Mouse (Mus musculus) hindbrain, embryonic 14.5 days (tissue): ENCODE data around the gene Tubb3. TPM values are rescaled to one million over a fixed set of nuclear protein-coding genes. Genes with fewer than 3 reads are reported as not detected.
A peak's percentile ranks its signal among the peaks of the same experiment; 100 is the strongest.

Experiments
- ATAC-seq: fragments of 200-750 bp; cut with Nextera tagmentation; 2 replicates; pipeline ENCODE4 v1.8.0; 2017; ENCODE audit warnings: moderate number of reproducible peaks, mild to moderate bottlenecking, moderate TSS enrichment, moderate library complexity; ENCODE audit not compliant: low FRiP score
- DNase-seq: peaks from one replicate; pipeline ENCODE4 v3.0.0-alpha.2; 2015; ENCODE audit warnings: low spot score
- H3K27ac ChIP-seq: fragments of 300-500 bp; sonication (generic); 2 replicates; pipeline ENCODE4 v1.5.1; 2014; ENCODE audit warnings: mild to moderate bottlenecking, moderate library complexity
- H3K27me3 ChIP-seq: fragments of 300-500 bp; sonication (generic); 2 replicates; pipeline ENCODE4 v1.6.1; 2014; ENCODE audit warnings: mild to moderate bottlenecking, low read length, mixed read lengths; ENCODE audit not compliant: control insufficient read depth, insufficient read depth
- H3K36me3 ChIP-seq: fragments of 300-500 bp; sonication (generic); replicated peaks from 2 replicates; pipeline ENCODE4 v1.6.1; 2014; ENCODE audit not compliant: control insufficient read depth, insufficient read depth
- H3K4me1 ChIP-seq: fragments of 300-500 bp; sonication (generic); replicated peaks from 2 replicates; pipeline ENCODE4 v1.6.1; 2014; ENCODE audit warnings: antibody characterized with exemption, low read length, mixed read lengths; ENCODE audit not compliant: control insufficient read depth, insufficient read depth
- H3K4me2 ChIP-seq: fragments of 300-500 bp; sonication (generic); replicated peaks from 2 replicates; pipeline ENCODE4 v1.6.1; 2014; ENCODE audit warnings: mild to moderate bottlenecking, moderate library complexity
- H3K4me3 ChIP-seq: fragments of 300-500 bp; sonication (generic); replicated peaks from 2 replicates; pipeline ENCODE4 v1.5.1; 2014; ENCODE audit warnings: mild to moderate bottlenecking, low read length
- H3K9ac ChIP-seq: fragments of 300-500 bp; sonication (generic); 2 replicates; pipeline ENCODE4 v1.6.1; 2014
- H3K9me3 ChIP-seq: fragments of 300-500 bp; sonication (generic); 2 replicates; pipeline ENCODE4 v1.6.1; 2016; ENCODE audit warnings: low read length; ENCODE audit not compliant: control insufficient read depth
- WGBS: fragments of 180-500 bp; shearing (Covaris S2); extraction: QIAGEN DNeasy Blood & Tissue Kit; methylation state at CpG from one replicate; pipeline ENCODE4 v1.1.7; 2014; 5-methylcytosine and 5-hydroxymethylcytosine counted together
- polyA plus RNA-seq: library from polyadenylated mRNA; unstranded; fragments of >200 nt; fragmentation: Nextera tagmentation; extraction: Ambion mirVana; gene quantifications from 2 replicates; pipeline ENCODE4 v1.2.1, GENCODE M21; 2014

Tubb3 gene
- polyA plus RNA-seq, 1 experiment from 2014 or later, result 1,715 TPM

GRCm38 (mm10) chr8:123387801-123388200 lies 23.4 kb upstream of the Tubb3 start:
- Histone ChIP-seq H3K27me3 (no peaks in the 10 kb centered on the region), H3K9ac (no peak overlapping the region), H3K36me3 (peaks cover 99% of the 10 kb centered on the region), H3K27ac (no peak overlapping the region), H3K4me2 (no peak overlapping the region), H3K4me1 (no peaks in the 10 kb centered on the region), H3K4me3 (no peak overlapping the region), H3K9me3 (no peaks in the 10 kb centered on the region)
- ATAC-seq (no peak), DNase-seq (no peak)
- WGBS, result 93% methylated on average over 8 of the region's 8 CpGs

GRCm38 (mm10) chr8:123389026-123389425 lies 22.2 kb upstream of the Tubb3 start:
- WGBS, result 95% methylated on average over 7 of the region's 7 CpGs
- no peak overlapping the region for H3K4me3 ChIP-seq
- no peak for DNase-seq
- no peak overlapping the region for H3K4me2 ChIP-seq
- no peak overlapping the region for H3K27ac ChIP-seq
- H3K27me3 ChIP-seq, result no peaks in the 10 kb centered on the region
- H3K9me3 ChIP-seq, result no peaks in the 10 kb centered on the region
- no peak overlapping the region for H3K9ac ChIP-seq
- ATAC-seq, result no peak
- H3K4me1 ChIP-seq, result no peaks in the 10 kb centered on the region
- peaks cover 99% of the 10 kb centered on the region for H3K36me3 ChIP-seq

GRCm38 (mm10) chr8:123398308-123398707 lies 12.9 kb upstream of the Tubb3 start:
- Histone ChIP-seq H3K27ac (no peak overlapping the region), H3K36me3 (peaks cover 100% of the 10 kb centered on the region), H3K9me3 (no peaks in the 10 kb centered on the region), H3K9ac (no peak overlapping the region), H3K4me2 (no peak overlapping the region), H3K4me1 (no peaks in the 10 kb centered on the region), H3K4me3 (no peak overlapping the region), H3K27me3 (no peaks in the 10 kb centered on the region)
- ATAC-seq (no peak), DNase-seq (no peak)
- 94% methylated on average over 13 of the region's 13 CpGs for WGBS

- H3K4me1 ChIP-seq, result no peaks in the 10 kb centered on the region; the same call in 1 of the 2 replicates
- H3K9ac ChIP-seq, result no peak overlapping the region
- H3K4me2 ChIP-seq, result no peak overlapping the region
- no peaks in the 10 kb centered on the region for H3K27me3 ChIP-seq
- no peak overlapping the region for H3K27ac ChIP-seq
- 95% methylated on average over 9 of the region's 9 CpGs for WGBS
- H3K9me3 ChIP-seq, result no peaks in the 10 kb centered on the region
- peaks cover 66% of the 10 kb centered on the region for H3K36me3 ChIP-seq
- no peak overlapping the region for H3K4me3 ChIP-seq
- ATAC-seq (no peak), DNase-seq (no peak)
These were observed 9.3 kb upstream of the Tubb3 start for GRCm38 (mm10) chr8:123401936-123402335.

GRCm38 (mm10) chr8:123402730-123403326 lies 8.4 kb upstream of the Tubb3 start:
- H3K4me3 ChIP-seq, result no peak overlapping the region
- no peaks in the 10 kb centered on the region; the same call in 1 of the 2 replicates for H3K4me1 ChIP-seq
- no peak overlapping the region for H3K27ac ChIP-seq
- 88% methylated on average over 9 of the region's 9 CpGs for WGBS
- DNase-seq (no peak), ATAC-seq (no peak)
- no peaks in the 10 kb centered on the region for H3K27me3 ChIP-seq
- no peak overlapping the region for H3K9ac ChIP-seq
- H3K9me3 ChIP-seq, result no peaks in the 10 kb centered on the region
- H3K4me2 ChIP-seq, result no peak overlapping the region
- peaks cover 57% of the 10 kb centered on the region for H3K36me3 ChIP-seq

GRCm38 (mm10) chr8:123404521-123404920 lies 6.7 kb upstream of the Tubb3 start:
- Histone ChIP-seq H3K4me1 (peaks cover 6% of the 10 kb centered on the region), H3K9me3 (no peaks in the 10 kb centered on the region), H3K4me3 (no peak overlapping the region), H3K4me2 (no peak overlapping the region), H3K9ac (no peak overlapping the region), H3K27me3 (no peaks in the 10 kb centered on the region), H3K36me3 (peaks cover 40% of the 10 kb centered on the region), H3K27ac (no peak overlapping the region)
- DNase-seq (no peak), ATAC-seq (no peak)
- WGBS, result 41% methylated on average over 8 of the region's 8 CpGs

- H3K9ac ChIP-seq, result no peak within 1 kb of the TSS
- H3K4me1 ChIP-seq, result peaks cover 12% of the 10 kb centered on the region
- DNase-seq (peak; percentile 75), ATAC-seq (no peak)
- 14% methylated on average over 4 of the region's 4 CpGs for WGBS
- H3K36me3 ChIP-seq, result peaks cover 18% of the 10 kb centered on the region
- H3K27ac ChIP-seq, result no peak within 1 kb of the TSS
- H3K9me3 ChIP-seq, result no peaks in the 10 kb centered on the region
- no peaks in the 10 kb centered on the region for H3K27me3 ChIP-seq
- H3K4me3 ChIP-seq, result no peak within 1 kb of the TSS
- no peak within 1 kb of the TSS for H3K4me2 ChIP-seq
These were observed 4.4 kb upstream of the Tubb3 start, which contains the start of gene Mc1r for GRCm38 (mm10) chr8:123406786-123407185. TSS of gene Mc1r (plus strand) at chr8:123407107.

- H3K36me3 ChIP-seq, result peaks cover 10% of the 10 kb centered on the region
- no peaks in the 10 kb centered on the region for H3K9me3 ChIP-seq
- no peak for ATAC-seq
- H3K9ac ChIP-seq, result no peak overlapping the region
- 96% methylated on average over 13 of the region's 13 CpGs for WGBS
- no peak overlapping the region for H3K27ac ChIP-seq
- DNase-seq, result no peak
- H3K27me3 ChIP-seq, result no peaks in the 10 kb centered on the region
- H3K4me2 ChIP-seq, result no peak overlapping the region
- peaks cover 12% of the 10 kb centered on the region for H3K4me1 ChIP-seq
- H3K4me3 ChIP-seq, result no peak overlapping the region
These were observed 3.6 kb upstream of the Tubb3 start for GRCm38 (mm10) chr8:123407612-123408011.

GRCm38 (mm10) chr8:123408586-123409544 lies 2.4 kb upstream of the Tubb3 start:
- DNase-seq, result no peak
- peak overlapping the region; percentile 99 for H3K9ac ChIP-seq
- ATAC-seq, result no peak
- H3K9me3 ChIP-seq, result no peaks in the 10 kb centered on the region
- peak overlapping the region; percentile 99; the same call in 1 of the 2 replicates for H3K27ac ChIP-seq
- H3K4me2 ChIP-seq, result peak overlapping the region; percentile 92
- H3K4me3 ChIP-seq, result peak overlapping the region; percentile 75; the same call in 1 of the 2 replicates
- WGBS, result 77% methylated on average over 9 of the region's 9 CpGs
- H3K27me3 ChIP-seq, result no peaks in the 10 kb centered on the region
- H3K4me1 ChIP-seq, result peaks cover 19% of the 10 kb centered on the region
- no peaks in the 10 kb centered on the region for H3K36me3 ChIP-seq
